Mouse (Mus musculus) myocyte (in vitro differentiated cells): Measurements from ENCODE around the gene Mrps7. TPM values are rescaled to one million over a fixed set of nuclear protein-coding genes. Genes with fewer than 3 reads are reported as not detected.

ENCODE experiments used
- H3K27me3 ChIP-seq: one replicate; pipeline ENCODE4 v1.6.1; 2011; ENCODE audit not compliant: control insufficient read depth, insufficient read depth, insufficient read length
- H3K36me3 ChIP-seq: one replicate; pipeline ENCODE4 v1.6.1; 2011; ENCODE audit not compliant: control insufficient read depth, insufficient read depth
- H3K4me2 ChIP-seq: one replicate; pipeline ENCODE4 v1.6.1; 2011; ENCODE audit warnings: low read depth, control low read depth
- H3K4me3 ChIP-seq: one replicate; pipeline ENCODE4 v1.5.1; 2011; ENCODE audit warnings: mild to moderate bottlenecking, control low read depth, moderate library complexity
- H3K79me2 ChIP-seq: one replicate; pipeline ENCODE4 v1.6.1; 2011; ENCODE audit not compliant: control insufficient read depth, insufficient read depth
- H3ac ChIP-seq: one replicate; pipeline ENCODE4 v1.6.1; 2011; ENCODE audit not compliant: control insufficient read depth, insufficient read length
- CEBPB ChIP-seq: IDR thresholded peaks from 2 replicates; pipeline ENCODE4 v1.6.1; 2011; ENCODE audit warnings: mild to moderate bottlenecking, moderate library complexity; ENCODE audit not compliant: poor library complexity, insufficient read depth, severe bottlenecking
- E2F4 ChIP-seq: IDR thresholded peaks from one replicate; pipeline ENCODE4 v1.6.1; 2011; ENCODE audit warnings: mild to moderate bottlenecking, control low read depth, moderate library complexity; ENCODE audit not compliant: insufficient read depth
- MAX ChIP-seq: IDR thresholded peaks from one replicate; pipeline ENCODE4 v1.6.1; 2011; ENCODE audit warnings: low read depth, mild to moderate bottlenecking, control low read depth
- MYOD1 ChIP-seq, 3 experiments: IDR thresholded peaks; one replicate each; pipeline ENCODE4 v1.6.1; 2011; ENCODE audit warnings: control low read depth in 2 of 3, low read depth in 2 of 3, mild to moderate bottlenecking in 2 of 3, moderate library complexity in 1 of 3; ENCODE audit not compliant: insufficient read length in 2 of 3, control insufficient read depth in 1 of 3
- MYOG ChIP-seq, 3 experiments: IDR thresholded peaks; one replicate each; pipeline ENCODE4 v1.6.1; 2011; ENCODE audit warnings: control low read depth in 2 of 3, low read depth in 2 of 3, mild to moderate bottlenecking in 2 of 3; ENCODE audit not compliant: insufficient read length in 2 of 3, control insufficient read depth in 1 of 3, insufficient read depth in 1 of 3
- POLR2A ChIP-seq: IDR thresholded peaks from one replicate; pipeline ENCODE4 v1.6.1; 2011; ENCODE audit warnings: low read depth, mild to moderate bottlenecking, control low read depth, moderate library complexity; ENCODE audit not compliant: insufficient read length
- POLR2AphosphoS2 ChIP-seq: IDR thresholded peaks from one replicate; pipeline ENCODE4 v1.6.1; 2011; ENCODE audit warnings: low read depth, control low read depth; ENCODE audit not compliant: insufficient read length
- REST ChIP-seq: IDR thresholded peaks from one replicate; pipeline ENCODE4 v1.6.1; 2011; ENCODE audit warnings: mild to moderate bottlenecking, control low read depth, moderate library complexity; ENCODE audit not compliant: insufficient read depth, insufficient read length
- SRF ChIP-seq: IDR thresholded peaks from one replicate; pipeline ENCODE4 v1.6.1; 2011; ENCODE audit warnings: low read depth; ENCODE audit not compliant: control insufficient read depth, insufficient read length
- TCF12 ChIP-seq: IDR thresholded peaks from one replicate; pipeline ENCODE4 v1.6.1; 2011; ENCODE audit warnings: mild to moderate bottlenecking, control low read depth; ENCODE audit not compliant: poor library complexity, insufficient read depth, severe bottlenecking
- TCF3 ChIP-seq: IDR thresholded peaks from one replicate; pipeline ENCODE4 v1.6.1; 2011; ENCODE audit warnings: low read depth, control low read depth; ENCODE audit not compliant: insufficient read length
- USF1 ChIP-seq: IDR thresholded peaks from one replicate; pipeline ENCODE4 v1.6.1; 2011; ENCODE audit warnings: low read depth, mild to moderate bottlenecking, control low read depth, moderate library complexity
- polyA plus RNA-seq: library from polyadenylated mRNA; unstranded; fragments of >200 nt; fragmentation: generic; extraction: Trizol; gene quantifications from one replicate; pipeline ENCODE4 v1.2.1, GENCODE M21; 2012; ENCODE audit warnings: missing spikeins

Mrps7 gene
- polyA plus RNA-seq, 1 experiment: 61.5 TPM

DNA sequence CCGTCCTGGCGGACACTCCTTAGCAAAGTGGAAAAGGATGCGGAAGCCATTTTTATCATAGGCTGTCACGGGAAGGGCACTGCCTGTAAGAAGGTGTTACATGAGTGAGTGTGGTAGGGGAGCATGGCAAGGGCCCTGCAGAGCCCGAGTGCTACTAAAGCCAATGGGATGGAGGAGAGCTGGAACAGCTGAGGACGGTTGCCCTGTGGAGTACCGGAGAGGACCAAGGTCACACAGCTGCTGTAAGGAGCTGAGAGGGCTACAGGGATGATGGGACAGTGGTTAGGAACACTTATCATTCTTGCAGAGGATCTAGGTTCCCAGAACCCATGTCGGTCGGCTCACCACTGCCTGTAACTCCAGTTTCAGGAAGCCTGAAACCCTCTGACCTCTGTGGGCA is 17.3 kb upstream of the Mrps7 start:
- H3K4me2 ChIP-seq: no peak overlapping the region
- no peak overlapping the region for H3ac ChIP-seq
- H3K27me3 ChIP-seq: no peaks in the 10 kb centered on the region
- peaks cover 48% of the 10 kb centered on the region for H3K36me3 ChIP-seq
- H3K79me2 ChIP-seq: no peaks in the 10 kb centered on the region
- no peak overlapping the region for H3K4me3 ChIP-seq
- TF ChIP-seq MAX (no peak), MYOD1 (IDR thresholded peaks at IDR 0.05; ENCODE audit: control insufficient read depth in 1 of 3, insufficient read length in 2 of 3, low read depth in 2 of 3) (no peak), REST (no peak), CEBPB (no peak), USF1 (no peak), POLR2A (no peak), MYOG (IDR thresholded peaks at IDR 0.05; ENCODE audit: control insufficient read depth in 1 of 3, insufficient read depth in 1 of 3, insufficient read length in 2 of 3, low read depth in 2 of 3) (no peak), TCF12 (no peak), E2F4 (no peak), SRF (no peak), TCF3 (no peak), POLR2AphosphoS2 (no peak)

DNA sequence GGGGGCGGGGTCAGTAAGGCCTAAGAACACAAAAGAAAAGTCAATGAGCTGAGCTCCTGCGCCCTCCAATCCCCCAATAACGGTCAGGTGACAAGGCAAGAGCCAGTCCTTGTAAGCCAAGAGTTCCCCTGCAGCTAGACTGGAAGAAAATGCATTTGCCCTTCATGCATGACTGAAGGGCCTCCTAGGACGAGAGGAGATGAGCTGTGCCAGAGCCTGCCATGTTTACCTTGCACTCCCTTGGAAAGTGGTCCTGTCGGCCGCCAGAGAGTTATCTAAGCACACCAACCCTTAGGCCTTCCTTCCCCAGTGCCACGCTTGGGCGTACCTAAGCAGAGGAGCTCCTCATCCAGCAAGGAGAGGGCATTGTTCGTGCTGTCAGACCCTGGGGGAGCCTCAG is 15.7 kb upstream of the Mrps7 start:
- H3K36me3 ChIP-seq: peaks cover 43% of the 10 kb centered on the region
- H3ac ChIP-seq: no peak overlapping the region
- no peaks in the 10 kb centered on the region for H3K27me3 ChIP-seq
- TF ChIP-seq TCF3 (no peak), E2F4 (no peak), CEBPB (no peak), MYOG (IDR thresholded peaks at IDR 0.05; ENCODE audit: control insufficient read depth in 1 of 3, insufficient read depth in 1 of 3, insufficient read length in 2 of 3, low read depth in 2 of 3) (no peak), SRF (no peak), USF1 (no peak), MAX (no peak)
- H3K79me2 ChIP-seq: no peaks in the 10 kb centered on the region
- H3K4me2 ChIP-seq: no peak overlapping the region
- no peak overlapping the region for H3K4me3 ChIP-seq

DNA sequence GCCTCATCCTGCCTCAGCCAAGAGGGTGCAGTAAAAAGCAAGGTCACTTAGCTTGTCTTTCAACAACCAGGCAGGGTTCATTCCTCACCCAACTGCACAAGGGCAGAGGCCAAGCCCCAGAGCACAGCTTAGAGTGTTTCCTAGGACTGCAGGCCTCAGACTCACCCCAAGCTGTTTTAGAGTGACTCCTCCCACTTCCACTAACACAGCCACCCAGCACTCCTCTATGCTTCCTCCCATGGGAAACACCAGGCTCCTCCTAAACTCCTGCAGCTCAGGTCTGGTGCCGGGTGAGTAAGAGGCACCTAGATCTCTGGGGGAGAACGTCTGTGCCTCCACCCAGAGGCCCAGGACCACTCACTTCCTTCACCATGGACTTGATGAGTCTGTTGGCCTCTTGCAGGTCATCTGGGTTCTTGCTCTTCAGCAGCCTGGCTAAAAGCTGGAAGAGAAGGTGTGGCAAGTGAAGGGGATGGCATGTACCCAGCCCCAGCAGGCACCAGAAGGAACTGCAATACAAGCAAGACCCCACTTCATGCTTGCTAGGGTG is 13.1 kb upstream of the Mrps7 start:
- no peak overlapping the region for H3K4me3 ChIP-seq
- H3K36me3 ChIP-seq: peaks cover 25% of the 10 kb centered on the region
- H3K79me2 ChIP-seq: no peaks in the 10 kb centered on the region
- no peaks in the 10 kb centered on the region for H3K27me3 ChIP-seq
- TF ChIP-seq POLR2A (no peak), TCF12 (no peak), POLR2AphosphoS2 (no peak)
- no peak overlapping the region for H3ac ChIP-seq
- no peak overlapping the region for H3K4me2 ChIP-seq

DNA sequence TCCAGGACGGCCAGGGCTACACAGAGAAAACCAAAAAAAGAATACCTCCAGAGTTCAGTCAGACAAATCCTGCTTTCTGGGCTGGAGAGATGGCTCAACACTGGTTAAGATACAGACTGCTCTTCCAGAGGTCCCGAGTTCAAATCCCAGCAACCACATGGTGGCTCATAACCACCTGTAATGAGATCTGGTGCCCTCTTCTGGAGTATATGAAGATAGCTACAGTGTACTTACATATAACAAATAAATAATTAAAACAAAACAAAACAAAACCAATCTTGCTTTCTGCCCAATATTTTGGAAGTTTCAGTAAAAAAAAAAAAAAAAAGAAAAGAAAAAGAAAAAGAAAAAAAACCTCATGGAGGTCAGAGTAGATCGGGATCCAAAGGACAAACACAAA is 8.5 kb upstream of the Mrps7 start:
- H3K36me3 ChIP-seq: peaks cover 19% of the 10 kb centered on the region

DNA sequence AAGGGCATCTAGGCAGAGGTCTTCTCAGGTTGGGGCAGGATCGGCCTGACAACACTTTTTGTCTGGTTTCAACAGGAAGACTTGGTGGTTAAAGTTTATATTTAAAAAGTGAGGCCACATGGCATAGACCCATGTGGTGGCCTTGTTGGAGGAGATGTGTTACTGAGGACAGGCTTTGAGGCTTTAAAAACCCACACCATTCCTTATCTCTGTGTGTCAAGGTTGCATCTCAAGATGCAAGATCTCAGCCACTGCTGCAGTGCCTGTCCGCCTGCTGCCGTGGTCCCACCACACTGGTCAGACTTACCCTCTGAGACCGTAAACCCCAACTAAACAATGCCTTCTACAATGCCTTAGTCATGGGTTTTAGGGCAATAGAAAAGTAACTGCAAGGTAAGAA is 5.4 kb upstream of the Mrps7 start:
- H3K4me3 ChIP-seq: no peak overlapping the region
- peaks cover 63% of the 10 kb centered on the region for H3K79me2 ChIP-seq
- H3K27me3 ChIP-seq: no peaks in the 10 kb centered on the region
- H3K4me2 ChIP-seq: no peak overlapping the region
- peaks cover 12% of the 10 kb centered on the region for H3K36me3 ChIP-seq
- no peak for TF ChIP-seq E2F4
- TF ChIP-seq CEBPB: no peak
- no peak for TF ChIP-seq TCF12
- TF ChIP-seq POLR2A: no peak
- no peak for TF ChIP-seq SRF
- TF ChIP-seq MYOG (IDR thresholded peaks at IDR 0.05; ENCODE audit: control insufficient read depth in 1 of 3, insufficient read depth in 1 of 3, insufficient read length in 2 of 3, low read depth in 2 of 3): no peak
- TF ChIP-seq USF1: no peak
- TF ChIP-seq MAX: no peak
- no peak for TF ChIP-seq POLR2AphosphoS2
- no peak overlapping the region for H3ac ChIP-seq

More for the DNA sequence above, 8.5 kb upstream of the Mrps7 start:
- peaks cover 33% of the 10 kb centered on the region for H3K79me2 ChIP-seq
- H3K4me2 ChIP-seq: no peak overlapping the region
- no peak overlapping the region for H3K4me3 ChIP-seq
- H3K27me3 ChIP-seq: no peaks in the 10 kb centered on the region
- H3ac ChIP-seq: no peak overlapping the region
- TF ChIP-seq POLR2AphosphoS2 (no peak), USF1 (no peak), MAX (no peak), SRF (no peak), POLR2A (no peak), REST (no peak), MYOG (IDR thresholded peaks at IDR 0.05; ENCODE audit: control insufficient read depth in 1 of 3, insufficient read depth in 1 of 3, insufficient read length in 2 of 3, low read depth in 2 of 3) (no peak), CEBPB (no peak), TCF12 (no peak), MYOD1 (IDR thresholded peaks at IDR 0.05; ENCODE audit: control insufficient read depth in 1 of 3, insufficient read length in 2 of 3, low read depth in 2 of 3) (no peak), TCF3 (no peak), E2F4 (no peak)
